Mouse (Mus musculus): ENCODE measurements around the gene Ly6g6f.

DNA sequence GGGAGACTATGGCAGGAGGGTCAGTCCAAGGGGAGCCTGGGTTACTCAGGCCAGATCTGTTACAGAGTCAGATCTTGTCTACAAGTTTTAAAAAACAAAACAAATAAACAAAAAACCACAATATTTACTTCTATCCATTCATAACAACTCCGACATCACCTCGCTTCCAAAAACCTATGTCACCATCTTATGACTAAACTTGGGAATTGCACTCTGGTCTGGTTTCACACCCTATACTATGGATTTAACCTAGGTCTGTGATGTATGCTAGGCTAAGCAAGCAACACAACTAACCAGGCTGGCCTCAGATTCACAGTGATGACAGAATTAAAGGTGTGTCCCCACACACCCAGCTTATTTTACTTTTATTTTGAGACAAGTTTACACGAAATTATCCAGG lies 21.1 kb upstream of the Ly6g6f start:
- no peak for TF ChIP-seq EP300 (IDR thresholded peaks at IDR 0.05; ENCODE audit: low read depth)
- TF ChIP-seq CTCF (IDR thresholded peaks at IDR 0.05; ENCODE audit: low read depth), result no peak
